Mouse (Mus musculus): Measurements from ENCODE around the gene Ptcd3. TPM values are rescaled to one million over a fixed set of nuclear protein-coding genes. Genes with fewer than 3 reads are reported as not detected.
"Not testable (repeated sequence)": the region's sequence is repeated elsewhere in the genome, so short reads cannot be mapped to it uniquely, and the experiment has no call there.

The Ptcd3 gene
- polyA plus RNA-seq, 1 experiment, result 2.1 TPM

- Histone ChIP-seq H3K27me3 (replicated peaks) (peaks cover 2% of the 10 kb centered on the region), H3K36me3 (replicated peaks; ENCODE audit: low read length) (peaks cover 89% of the 10 kb centered on the region)
- no peak for TF ChIP-seq FLI1 (IDR thresholded peaks at IDR 0.05; ENCODE audit: low read length)
- no peak for TF ChIP-seq GATA1 (IDR thresholded peaks at IDR 0.05; ENCODE audit: borderline replicate concordance, low read length)
Measured at GRCm38 (mm10) chr6:71930830-71931437, 22.4 kb upstream of the Ptcd3 start.

GRCm38 (mm10) chr6:71930053-71930452 lies 21.5 kb upstream of the Ptcd3 start:
- Histone ChIP-seq H3K27me3 (replicated peaks) (peaks cover 2% of the 10 kb centered on the region), H3K4me1 (peaks cover 21% of the 10 kb centered on the region), H3K4me3 (replicated peaks) (no peak overlapping the region), H3K9me3 (peaks cover 4% of the 10 kb centered on the region; the same call in 1 of the 2 replicates), H3K36me3 (replicated peaks; ENCODE audit: low read length) (peaks cover 83% of the 10 kb centered on the region)
- TF ChIP-seq FLI1 (IDR thresholded peaks at IDR 0.05; ENCODE audit: low read length) (no peak), GATA1 (IDR thresholded peaks at IDR 0.05; ENCODE audit: borderline replicate concordance, low read length) (no peak)

More at GRCm38 (mm10) chr6:71930830-71931437, 22.4 kb upstream of the Ptcd3 start:
- peaks cover 21% of the 10 kb centered on the region for H3K4me1 ChIP-seq
- no peak overlapping the region for H3K4me3 ChIP-seq (replicated peaks)
- no peaks in the 10 kb centered on the region for H3K9me3 ChIP-seq

GRCm38 (mm10) chr6:71927911-71928310 lies 19.4 kb upstream of the Ptcd3 start:
- H3K27me3 ChIP-seq (replicated peaks), result peaks cover 12% of the 10 kb centered on the region
- peaks cover 86% of the 10 kb centered on the region for H3K36me3 ChIP-seq (replicated peaks; ENCODE audit: low read length)
- peaks cover 5% of the 10 kb centered on the region; the same call in 1 of the 2 replicates for H3K9me3 ChIP-seq
- TF ChIP-seq FLI1 (IDR thresholded peaks at IDR 0.05; ENCODE audit: low read length) (no peak), GATA1 (IDR thresholded peaks at IDR 0.05; ENCODE audit: borderline replicate concordance, low read length) (no peak)
- no peak overlapping the region for H3K4me3 ChIP-seq (replicated peaks)
- peaks cover 5% of the 10 kb centered on the region for H3K4me1 ChIP-seq

GRCm38 (mm10) chr6:71925233-71925632 lies 16.7 kb upstream of the Ptcd3 start:
- Histone ChIP-seq H3K36me3 (replicated peaks; ENCODE audit: low read length) (peaks cover 86% of the 10 kb centered on the region), H3K27me3 (replicated peaks) (peaks cover 15% of the 10 kb centered on the region)
- peak; percentile 75 for TF ChIP-seq FLI1 (IDR thresholded peaks at IDR 0.05; ENCODE audit: low read length)
- H3K9me3 ChIP-seq; H3K4me3 ChIP-seq (replicated peaks); H3K4me1 ChIP-seq: not testable (repeated sequence)

DNA sequence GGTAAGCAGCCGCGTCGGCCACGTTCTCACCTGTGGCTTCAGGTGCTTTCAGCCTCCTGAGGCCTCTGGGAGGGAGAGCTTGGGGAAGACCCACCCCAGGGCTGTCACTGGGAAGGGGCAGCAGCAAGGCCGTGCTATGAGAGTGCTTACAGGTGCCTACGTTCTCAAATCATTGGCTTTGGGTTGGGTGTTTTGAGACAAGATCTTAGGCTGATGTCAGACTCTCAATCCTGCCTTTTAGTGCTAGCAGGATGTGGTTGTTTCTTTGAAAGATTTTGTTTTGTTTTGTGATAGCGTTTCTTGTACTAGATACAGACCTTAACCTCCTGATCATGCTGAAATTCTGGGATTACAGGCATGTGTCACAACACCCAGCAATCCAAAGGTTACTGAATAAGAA lies 12.2 kb upstream of the Ptcd3 start:
- H3K36me3 ChIP-seq (replicated peaks; ENCODE audit: low read length), result peaks cover 92% of the 10 kb centered on the region
- TF ChIP-seq FLI1 (IDR thresholded peaks at IDR 0.05; ENCODE audit: low read length) (no peak), GATA1 (IDR thresholded peaks at IDR 0.05; ENCODE audit: borderline replicate concordance, low read length) (no peak)
- H3K4me3 ChIP-seq (replicated peaks), result no peak overlapping the region
- no peaks in the 10 kb centered on the region for H3K4me1 ChIP-seq
- H3K9me3 ChIP-seq, result peaks cover 5% of the 10 kb centered on the region; the same call in 1 of the 2 replicates
- peaks cover 14% of the 10 kb centered on the region for H3K27me3 ChIP-seq (replicated peaks)

DNA sequence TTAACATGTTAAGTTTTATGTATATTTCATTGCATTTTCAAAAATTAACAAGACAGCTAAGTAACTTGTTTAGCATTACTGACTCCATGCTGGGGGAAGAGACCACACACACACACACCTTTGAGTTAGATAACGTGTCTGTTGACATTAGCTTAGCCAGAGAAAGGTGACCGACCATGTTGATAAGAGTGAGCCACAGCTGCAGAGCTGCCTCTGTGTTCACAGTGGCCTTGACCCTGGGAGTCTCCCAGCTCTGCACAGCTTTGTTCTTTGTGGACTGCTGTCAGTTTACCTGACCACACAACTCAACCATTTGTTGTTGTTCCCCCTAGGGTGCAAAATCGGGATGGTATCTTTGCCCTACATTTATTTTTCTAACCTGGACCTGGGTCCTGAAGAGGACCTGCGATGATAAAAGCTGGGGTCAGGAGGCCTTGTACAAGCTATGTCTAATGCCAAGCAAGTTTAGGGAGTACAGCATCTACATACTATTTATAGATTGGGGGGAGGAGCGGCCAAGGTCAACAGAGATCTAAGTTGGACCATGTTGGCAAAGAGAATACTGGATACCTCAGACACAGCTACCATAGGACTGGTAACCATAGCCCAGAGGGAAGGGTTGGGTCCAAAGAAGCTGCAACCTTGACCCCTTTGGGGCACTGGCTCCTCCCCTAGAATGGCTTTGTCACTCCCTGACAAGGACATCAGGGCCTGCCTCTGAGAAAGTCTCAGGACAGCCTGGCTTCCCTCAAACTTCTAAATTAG lies 3.3 kb upstream of the Ptcd3 start:
- Histone ChIP-seq H3K4me1 (peaks cover 33% of the 10 kb centered on the region), H3K9me3 (no peaks in the 10 kb centered on the region), H3K36me3 (replicated peaks; ENCODE audit: low read length) (peaks cover 45% of the 10 kb centered on the region), H3K27me3 (replicated peaks) (no peaks in the 10 kb centered on the region), H3K4me3 (replicated peaks) (no peak overlapping the region)
- TF ChIP-seq GATA1 (IDR thresholded peaks at IDR 0.05; ENCODE audit: borderline replicate concordance, low read length), result no peak
- TF ChIP-seq FLI1 (IDR thresholded peaks at IDR 0.05; ENCODE audit: low read length), result no peak

DNA sequence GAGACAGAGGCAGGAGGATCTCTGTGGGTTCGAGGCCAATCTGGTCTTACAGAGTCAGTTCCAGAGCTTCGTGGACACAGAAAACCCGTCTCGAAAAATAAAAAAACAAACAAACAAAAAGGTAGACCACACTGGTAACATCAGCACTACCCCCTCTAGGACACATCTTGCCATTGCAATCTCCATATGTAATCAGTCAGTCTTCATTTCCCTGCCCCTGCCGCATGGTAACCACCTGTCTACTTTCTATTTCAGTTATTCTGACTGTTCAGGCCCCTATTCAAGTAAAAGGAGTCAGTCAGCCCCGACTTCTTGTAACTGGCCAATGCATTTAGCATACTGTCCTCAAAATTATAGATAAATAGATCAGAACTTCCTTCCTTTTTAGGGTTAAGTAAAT lies 1.3 kb upstream of the Ptcd3 start:
- Histone ChIP-seq H3K27me3 (replicated peaks) (no peaks in the 10 kb centered on the region), H3K36me3 (replicated peaks; ENCODE audit: low read length) (peaks cover 45% of the 10 kb centered on the region), H3K9me3 (no peaks in the 10 kb centered on the region), H3K4me3 (replicated peaks) (peak overlapping the region; percentile 97), H3K4me1 (peaks cover 40% of the 10 kb centered on the region)
- TF ChIP-seq GATA1 (IDR thresholded peaks at IDR 0.05; ENCODE audit: borderline replicate concordance, low read length) (no peak), FLI1 (IDR thresholded peaks at IDR 0.05; ENCODE audit: low read length) (no peak)

GRCm38 (mm10) chr6:71909384-71909783 lies 834 bp upstream of the Ptcd3 start:
- Histone ChIP-seq H3K9me3 (no peaks in the 10 kb centered on the region), H3K4me1 (peaks cover 40% of the 10 kb centered on the region), H3K36me3 (replicated peaks; ENCODE audit: low read length) (peaks cover 46% of the 10 kb centered on the region), H3K27me3 (replicated peaks) (no peaks in the 10 kb centered on the region), H3K4me3 (replicated peaks) (peak overlapping the region; percentile 97)
- TF ChIP-seq FLI1 (IDR thresholded peaks at IDR 0.05; ENCODE audit: low read length) (no peak), GATA1 (IDR thresholded peaks at IDR 0.05; ENCODE audit: borderline replicate concordance, low read length) (no peak)

DNA sequence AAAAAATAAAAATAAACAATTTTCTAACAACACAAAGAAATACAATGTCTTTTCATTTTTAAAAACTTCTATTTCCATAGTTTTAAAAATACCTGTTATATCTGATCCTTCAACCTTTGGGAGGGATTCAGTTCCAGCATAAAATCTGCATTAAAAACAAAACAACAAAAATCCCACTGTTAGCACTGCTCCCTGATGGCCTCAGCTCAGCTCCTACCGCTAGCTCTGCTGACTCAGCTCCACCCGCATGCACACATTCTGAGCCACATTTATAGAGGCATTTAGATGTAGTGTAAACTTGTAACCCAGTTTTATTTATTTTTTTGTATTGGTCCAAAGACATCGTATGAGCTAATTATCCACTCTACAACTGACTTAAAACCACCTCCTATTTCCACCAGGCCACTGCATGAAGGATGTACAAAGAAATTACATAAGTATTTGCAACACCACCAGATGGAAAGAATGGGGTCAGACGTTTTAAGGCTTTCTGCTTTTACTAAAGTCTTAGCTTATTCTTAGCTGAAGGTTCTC lies 781 bp downstream of the Ptcd3 start:
- Histone ChIP-seq H3K4me1 (peaks cover 35% of the 10 kb centered on the region), H3K36me3 (replicated peaks; ENCODE audit: low read length) (peaks cover 50% of the 10 kb centered on the region), H3K4me3 (replicated peaks) (peak overlapping the region; percentile 97), H3K27me3 (replicated peaks) (no peaks in the 10 kb centered on the region), H3K9me3 (no peaks in the 10 kb centered on the region)
- TF ChIP-seq GATA1 (IDR thresholded peaks at IDR 0.05; ENCODE audit: borderline replicate concordance, low read length), result no peak
- TF ChIP-seq FLI1 (IDR thresholded peaks at IDR 0.05; ENCODE audit: low read length), result no peak

- TF ChIP-seq FLI1 (IDR thresholded peaks at IDR 0.05; ENCODE audit: low read length) (no peak), GATA1 (IDR thresholded peaks at IDR 0.05; ENCODE audit: borderline replicate concordance, low read length) (no peak)
Measured at GRCm38 (mm10) chr6:71893263-71893662, 15.3 kb downstream of the Ptcd3 start.

More at GRCm38 (mm10) chr6:71893263-71893662, 15.3 kb downstream of the Ptcd3 start:
- H3K4me3 ChIP-seq (replicated peaks), result no peak overlapping the region
- H3K36me3 ChIP-seq (replicated peaks; ENCODE audit: low read length), result peaks cover 100% of the 10 kb centered on the region
- no peaks in the 10 kb centered on the region for H3K4me1 ChIP-seq
- no peaks in the 10 kb centered on the region for H3K27me3 ChIP-seq (replicated peaks)
- no peaks in the 10 kb centered on the region for H3K9me3 ChIP-seq

Data from megakaryocyte, embryonic 14.5 days (primary cell).